Mouse (Mus musculus): ENCODE measurements around the gene Sgms1.

The Sgms1 gene

GRCm38 (mm10) chr19:32234717-32235434, 154.6 kb downstream of the Sgms1 start:
- no peak for DNase-seq

GRCm38 (mm10) chr19:32231292-32231691, 158.2 kb downstream of the Sgms1 start:
- DNase-seq: no peak

- DNase-seq: no peak
Observed at GRCm38 (mm10) chr19:32230798-32231197, 158.7 kb downstream of the Sgms1 start.

GRCm38 (mm10) chr19:32230301-32230700, 159.2 kb downstream of the Sgms1 start:
- DNase-seq: no peak

GRCm38 (mm10) chr19:32229776-32230175, 159.7 kb downstream of the Sgms1 start:
- no peak for DNase-seq

- no peak for DNase-seq
Observed at GRCm38 (mm10) chr19:32227175-32227574, 162.3 kb downstream of the Sgms1 start.

- peak; percentile 58 for DNase-seq
Observed at GRCm38 (mm10) chr19:32225097-32225490, 164.4 kb downstream of the Sgms1 start.

- no peak for DNase-seq
Observed at GRCm38 (mm10) chr19:32224318-32225096, 165.0 kb downstream of the Sgms1 start.

GRCm38 (mm10) chr19:32223751-32224174, 165.8 kb downstream of the Sgms1 start:
- DNase-seq: no peak

- DNase-seq: no peak
Observed at GRCm38 (mm10) chr19:32222083-32222482, 167.4 kb downstream of the Sgms1 start.

GRCm38 (mm10) chr19:32220991-32221390, 168.5 kb downstream of the Sgms1 start:
- DNase-seq: no peak

GRCm38 (mm10) chr19:32216710-32217109, 172.8 kb downstream of the Sgms1 start:
- DNase-seq: no peak

- DNase-seq: peak; percentile 57
Observed at GRCm38 (mm10) chr19:32214905-32215806, 174.4 kb downstream of the Sgms1 start.

- no peak for DNase-seq
Observed at GRCm38 (mm10) chr19:32213577-32213976, 175.9 kb downstream of the Sgms1 start.

- DNase-seq: no peak
Observed at GRCm38 (mm10) chr19:32211293-32211585, 178.3 kb downstream of the Sgms1 start.

- peak; percentile 92 for DNase-seq
Observed at GRCm38 (mm10) chr19:32210450-32211292, 178.8 kb downstream of the Sgms1 start.

GRCm38 (mm10) chr19:32210099-32210449, 179.4 kb downstream of the Sgms1 start:
- peak; percentile 52 for DNase-seq

GRCm38 (mm10) chr19:32202131-32203114, 187.1 kb downstream of the Sgms1 start:
- peak; percentile 37 for DNase-seq

GRCm38 (mm10) chr19:32199861-32200574, 189.5 kb downstream of the Sgms1 start:
- peak; percentile 58 for DNase-seq

GRCm38 (mm10) chr19:32199133-32199532, 190.4 kb downstream of the Sgms1 start:
- no peak for DNase-seq

All from lung, postnatal 10 days (tissue).